Mouse (Mus musculus) heart, adult 2 months (tissue): ENCODE data around the gene Ccn1. TPM values are rescaled to one million over a fixed set of nuclear protein-coding genes. Genes with fewer than 3 reads are reported as not detected.
A peak's percentile ranks its signal among the peaks of the same experiment; 100 is the strongest.

ENCODE experiments used
- DNase-seq, 2 experiments: peaks; one replicate each; pipeline ENCODE4 v3.0.0; 2021
- H3K27ac ChIP-seq: fragments of 200-600 bp; 2 replicates; pipeline ENCODE4 v1.8.1; 2022
- H3K27me3 ChIP-seq: fragments of 200-500 bp; 2 replicates; pipeline ENCODE4 v1.6.1; 2012; ENCODE audit warnings: mild to moderate bottlenecking, low read length, inconsistent platforms, mixed read lengths; ENCODE audit not compliant: control insufficient read depth, insufficient read depth
- H3K36me3 ChIP-seq: fragments of 200-500 bp; 2 replicates; pipeline ENCODE4 v1.6.1; 2012; ENCODE audit warnings: low read length, inconsistent platforms; ENCODE audit not compliant: control insufficient read depth, insufficient read depth
- H3K4me1 ChIP-seq: fragments of 200-500 bp; 2 replicates; pipeline ENCODE4 v1.6.1; 2011; ENCODE audit warnings: low read length; ENCODE audit not compliant: control insufficient read depth, insufficient read depth
- H3K4me3 ChIP-seq: fragments of 200-600 bp; 2 replicates; pipeline ENCODE4 v1.8.1; 2022
- H3K79me2 ChIP-seq: fragments of 200-500 bp; replicated peaks from 2 replicates; pipeline ENCODE4 v1.6.1; 2012; ENCODE audit warnings: mild to moderate bottlenecking, inconsistent platforms, low read length, moderate library complexity, mixed read lengths; ENCODE audit not compliant: control insufficient read depth, insufficient read depth
- H3K9ac ChIP-seq: fragments of 200-500 bp; 2 replicates; pipeline ENCODE4 v1.6.1; 2012; ENCODE audit warnings: low read depth, mild to moderate bottlenecking, control low read depth, inconsistent platforms, low read length, mixed read lengths
- CTCF ChIP-seq: fragments of 200-600 bp; IDR thresholded peaks from 2 replicates; pipeline ENCODE4 v1.8.1; 2022; ENCODE audit warnings: antibody characterized with exemption, mild to moderate bottlenecking, moderate library complexity
- EP300 ChIP-seq: fragments of 200-500 bp; IDR thresholded peaks from 2 replicates; pipeline ENCODE4 v1.6.1; 2011; ENCODE audit warnings: low read depth, low read length, control low read depth; ENCODE audit not compliant: insufficient read depth
- POLR2A ChIP-seq: fragments of 200-500 bp; IDR thresholded peaks from 2 replicates; pipeline ENCODE4 v1.6.1; 2011; ENCODE audit warnings: mild to moderate bottlenecking, low read depth, low read length, control low read depth; ENCODE audit not compliant: insufficient read depth
- WGBS: fragments of 180-500 bp; shearing (Covaris S2); methylation state at CpG from one replicate; pipeline ENCODE4 v1.1.7; 2018; 5-methylcytosine and 5-hydroxymethylcytosine counted together
- intact Hi-C: fragments of 180-260 bp; cut with DNase I; formaldehyde crosslinking; loops from one replicate; pipeline ENCODE4 v1.15.1; 2025
- polyA plus RNA-seq: library from polyadenylated mRNA; depleted of rRNA; stranded (reverse); fragments of >200 nt; gene quantifications from 2 replicates; pipeline ENCODE4 v1.2.3, GENCODE M21; 2012
- total RNA-seq, 2 experiments: library from RNA; stranded (reverse); gene quantifications; 2 replicates each; pipeline ENCODE4 v1.2.3; 2021

Gene Ccn1
- total and polyA plus RNA-seq, 3 experiments, result 39.7 to 72.1 (median 49.9) TPM

DNA sequence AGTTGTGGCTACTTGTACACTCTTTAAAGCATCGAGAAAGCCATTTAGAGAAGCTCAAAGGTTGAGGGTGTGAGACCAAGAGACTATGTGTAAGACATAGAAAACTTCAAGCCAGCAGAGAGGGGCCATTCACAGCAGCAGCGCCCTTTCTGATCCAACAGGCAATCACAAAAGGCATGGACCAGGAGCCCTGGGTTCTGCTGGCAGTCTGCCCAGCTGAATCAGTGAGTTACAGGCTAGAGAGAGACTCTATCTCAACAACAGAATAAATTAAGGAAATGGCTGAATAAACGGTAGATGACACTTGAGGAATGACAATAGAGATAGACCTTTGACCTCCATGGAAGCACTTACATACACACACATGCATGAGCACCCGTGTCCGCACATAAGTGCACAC lies 21.1 kb downstream of the Ccn1 start:
- no peak for TF ChIP-seq POLR2A
- no peak for TF ChIP-seq CTCF
- no peak for TF ChIP-seq EP300
- peaks cover 1% of the 10 kb centered on the region; the same call in 1 of the 2 replicates for H3K4me1 ChIP-seq
- H3K36me3 ChIP-seq, result no peaks in the 10 kb centered on the region
- H3K9ac ChIP-seq, result no peak overlapping the region
- no peaks in the 10 kb centered on the region for H3K79me2 ChIP-seq
- H3K27me3 ChIP-seq, result no peaks in the 10 kb centered on the region
- intact Hi-C loops, result loop anchor here (2.0 kb wide), 1 partner anchor 14 kb away; no protein-coding TSS in a partner anchor
- no peak overlapping the region for H3K27ac ChIP-seq
- DNase-seq, result no peak
- no peak overlapping the region for H3K4me3 ChIP-seq
- WGBS, result 65% methylated on average over 5 of the region's 5 CpGs

DNA sequence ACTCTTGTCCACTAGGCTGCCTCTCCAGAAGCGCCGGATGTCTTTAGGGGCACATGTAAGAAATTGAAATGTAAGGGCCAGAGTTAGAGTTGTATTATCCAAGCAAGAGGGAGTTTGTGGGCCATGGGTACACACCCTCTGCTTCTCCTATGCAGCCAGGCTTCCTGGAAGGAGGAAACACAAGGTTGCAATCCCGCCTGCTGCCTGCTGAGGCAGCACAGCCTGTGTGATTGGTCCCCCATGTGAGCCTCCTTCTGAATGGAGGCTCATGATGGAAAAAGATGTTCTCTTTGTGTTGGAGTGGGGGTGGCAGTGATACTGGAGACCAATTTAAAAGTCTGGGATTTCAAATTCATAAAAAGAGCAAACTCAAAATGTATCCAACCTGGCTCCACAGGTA lies 22.0 kb downstream of the Ccn1 start:
- no peaks in the 10 kb centered on the region for H3K36me3 ChIP-seq
- no peak for DNase-seq
- H3K4me1 ChIP-seq, result peaks cover 1% of the 10 kb centered on the region; the same call in 1 of the 2 replicates
- no peak for TF ChIP-seq EP300
- peak; percentile 75 for TF ChIP-seq CTCF
- TF ChIP-seq POLR2A, result no peak
- no peak overlapping the region for H3K4me3 ChIP-seq
- no peak overlapping the region for H3K27ac ChIP-seq
- H3K27me3 ChIP-seq, result no peaks in the 10 kb centered on the region
- intact Hi-C loops, result loop anchor here (2.0 kb wide), 1 partner anchor 15 kb away; no protein-coding TSS in a partner anchor
- WGBS, result 89% methylated on average over 3 of the region's 3 CpGs
- H3K9ac ChIP-seq, result no peak overlapping the region
- H3K79me2 ChIP-seq, result no peaks in the 10 kb centered on the region

DNA sequence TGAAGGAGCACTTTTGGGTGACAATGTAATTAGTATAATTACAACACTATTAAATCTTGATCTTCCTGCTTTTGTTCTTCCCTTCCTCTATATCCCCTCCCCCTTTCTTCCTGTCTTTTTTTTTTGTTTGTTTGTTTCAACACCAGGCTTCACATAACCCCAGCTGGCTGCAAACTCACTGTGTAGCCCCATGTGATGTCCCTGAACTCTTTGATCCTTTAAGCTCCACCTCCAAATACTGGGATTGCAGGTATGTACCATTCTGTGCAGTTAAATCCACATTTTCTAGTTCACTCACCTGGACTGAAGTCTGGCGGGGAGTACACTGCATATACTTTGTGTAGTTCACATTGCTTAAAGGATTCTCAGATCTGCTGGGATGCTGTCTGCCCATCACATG lies 23.7 kb downstream of the Ccn1 start:
- intact Hi-C loops, result no loop called here
- Histone ChIP-seq H3K4me3 (no peak overlapping the region), H3K27me3 (no peaks in the 10 kb centered on the region), H3K9ac (no peak overlapping the region), H3K36me3 (no peaks in the 10 kb centered on the region), H3K4me1 (peaks cover 1% of the 10 kb centered on the region; the same call in 1 of the 2 replicates), H3K79me2 (no peaks in the 10 kb centered on the region), H3K27ac (no peak overlapping the region; the same call in 1 of the 2 replicates)
- no peak for DNase-seq
- WGBS, result 100% methylated on average over 1 of the region's 1 CpGs
- TF ChIP-seq CTCF (no peak), POLR2A (no peak), EP300 (no peak)

DNA sequence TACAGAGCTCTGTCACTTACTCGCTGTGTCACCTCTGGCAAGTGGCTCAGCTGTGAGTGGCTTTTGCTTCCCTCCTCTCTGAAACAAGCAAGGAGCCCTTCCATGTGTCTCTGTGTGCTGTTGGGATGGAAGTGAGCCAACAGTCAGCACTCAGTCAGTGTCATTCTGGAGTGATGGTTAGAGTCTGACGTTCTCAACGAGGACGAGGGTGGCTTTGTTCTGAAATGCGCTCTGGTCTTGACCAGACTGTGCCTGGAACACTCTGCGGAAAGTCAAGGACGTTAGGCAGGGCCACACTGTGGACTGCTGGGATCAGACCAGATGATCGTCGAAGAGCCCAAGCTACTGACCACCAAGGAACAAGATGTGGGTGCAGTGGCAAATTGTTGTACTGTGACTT lies 24.2 kb downstream of the Ccn1 start:
- 73% methylated on average over 9 of the region's 9 CpGs for WGBS
- Histone ChIP-seq H3K79me2 (no peaks in the 10 kb centered on the region), H3K27ac (no peak overlapping the region; the same call in 1 of the 2 replicates), H3K36me3 (no peaks in the 10 kb centered on the region), H3K4me1 (peaks cover 1% of the 10 kb centered on the region; the same call in 1 of the 2 replicates), H3K27me3 (no peaks in the 10 kb centered on the region), H3K4me3 (no peak overlapping the region), H3K9ac (no peak overlapping the region)
- intact Hi-C loops, result no loop called here
- DNase-seq, result no peak
- TF ChIP-seq POLR2A, result no peak

DNA sequence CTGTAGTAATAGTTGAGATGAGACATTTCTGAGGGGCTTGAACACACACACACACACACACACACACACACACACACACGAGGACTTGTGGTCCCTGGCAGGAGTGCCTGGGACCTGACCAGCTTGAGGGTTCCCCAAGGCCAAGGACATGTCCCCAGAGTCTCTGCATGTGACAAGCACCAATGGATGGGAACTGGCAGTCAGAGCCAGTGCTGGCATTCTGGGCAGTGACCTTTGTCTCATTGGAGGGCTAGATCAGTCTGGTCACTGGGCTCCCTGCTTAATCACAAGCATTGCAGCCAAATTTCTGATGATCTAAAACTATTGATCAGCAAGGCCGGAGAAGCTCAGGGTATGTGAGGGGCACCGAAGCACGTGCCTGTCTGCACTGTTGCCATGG lies 25.0 kb downstream of the Ccn1 start:
- Histone ChIP-seq H3K27me3 (no peaks in the 10 kb centered on the region), H3K36me3 (no peaks in the 10 kb centered on the region), H3K4me3 (no peak overlapping the region), H3K79me2 (no peaks in the 10 kb centered on the region), H3K27ac (peak overlapping the region; percentile 45), H3K9ac (no peak overlapping the region), H3K4me1 (peaks cover 1% of the 10 kb centered on the region; the same call in 1 of the 2 replicates)
- DNase-seq, result peak; percentile 39 to 67
- intact Hi-C loops, result no loop called here
- WGBS, result 82% methylated on average over 4 of the region's 4 CpGs
- TF ChIP-seq EP300 (peak; percentile 88; the same call in 1 of the 2 replicates), CTCF (no peak)

DNA sequence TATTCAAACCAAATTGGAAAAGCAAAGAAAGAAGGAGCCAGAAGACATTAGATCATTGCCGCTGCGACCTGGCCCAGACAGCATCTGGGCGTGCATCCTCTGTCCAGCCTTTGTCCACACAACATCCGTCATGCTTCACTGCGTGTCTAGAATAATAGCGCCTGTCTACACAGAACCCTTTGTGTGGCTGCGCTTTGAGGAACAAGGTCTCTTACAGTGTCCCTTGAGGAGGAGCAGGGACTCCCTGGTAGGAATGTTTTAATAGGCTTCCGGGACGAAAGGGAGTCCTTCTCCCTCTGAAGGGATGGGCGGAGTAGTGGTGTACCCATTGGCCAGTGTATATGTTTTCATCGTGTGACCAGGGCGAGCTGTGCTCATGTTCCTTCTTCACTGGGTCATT lies 26.7 kb downstream of the Ccn1 start:
- intact Hi-C loops, result no loop called here
- Histone ChIP-seq H3K9ac (no peak overlapping the region), H3K27ac (no peak overlapping the region), H3K4me1 (peaks cover 1% of the 10 kb centered on the region; the same call in 1 of the 2 replicates), H3K4me3 (no peak overlapping the region), H3K27me3 (no peaks in the 10 kb centered on the region), H3K36me3 (no peaks in the 10 kb centered on the region), H3K79me2 (no peaks in the 10 kb centered on the region)
- TF ChIP-seq EP300 (no peak), POLR2A (no peak), CTCF (no peak)
- WGBS, result 65% methylated on average over 12 of the region's 12 CpGs
- DNase-seq, result no peak
